Mouse (Mus musculus): ENCODE results near the gene Zfp444.
A peak's percentile ranks its signal among the peaks of the same experiment; 100 is the strongest.

DNA sequence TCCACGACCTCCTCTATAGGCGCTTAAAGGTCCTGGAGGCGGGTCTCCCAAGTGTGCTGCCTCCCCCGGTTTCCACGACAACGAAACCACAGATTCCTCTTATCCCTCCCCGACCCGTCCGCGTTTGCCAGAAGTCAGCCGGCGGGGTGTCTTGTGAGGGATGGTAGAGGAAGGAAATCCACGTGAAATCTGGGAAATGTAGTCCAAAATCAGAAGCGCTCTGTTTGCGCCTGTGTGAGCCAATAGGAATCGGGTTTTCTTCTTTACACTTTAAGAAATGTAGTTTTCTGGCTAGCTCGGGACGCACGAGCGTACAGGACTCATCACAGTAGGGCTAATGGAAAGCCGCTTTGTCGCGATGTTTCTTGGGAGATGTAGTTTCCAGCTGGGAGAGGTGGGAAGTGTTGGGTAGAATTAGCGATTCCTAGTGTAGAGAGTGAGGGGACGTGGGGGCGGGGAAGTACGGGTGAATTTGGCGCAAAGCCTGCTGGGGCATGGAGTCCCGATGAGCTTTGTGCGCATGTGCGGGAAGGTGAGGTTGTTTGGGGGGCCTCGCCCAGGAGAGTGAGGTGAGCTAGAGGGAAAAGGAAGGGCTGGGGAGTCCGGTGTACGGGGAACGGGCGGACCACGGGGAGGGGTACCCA, at the start of gene Zfp444:
- no peak for TF ChIP-seq USF1 (IDR thresholded peaks at IDR 0.05; ENCODE audit: low read depth, low read length)
- peak; percentile 95 for TF ChIP-seq HCFC1 (IDR thresholded peaks at IDR 0.05; ENCODE audit: low read depth, low read length)
- no peak for TF ChIP-seq CTCF (IDR thresholded peaks at IDR 0.05 in 2 of 3, conservative IDR thresholded peaks at IDR 0.05 in 1 of 3; ENCODE audit: control insufficient read depth in 1 of 3, insufficient read depth in 1 of 3, low read depth in 2 of 3, low read length in 3 of 3, poor library complexity in 1 of 3, severe bottlenecking in 1 of 3)
- 0 out of 2 replicates have a peak, but pooled peaks have one; percentile 25 for TF ChIP-seq TBP (IDR thresholded peaks at IDR 0.05; ENCODE audit: low read depth, low read length)
- no peak for TF ChIP-seq CHD1 (IDR thresholded peaks at IDR 0.05; ENCODE audit: low read depth, low read length)
- TF ChIP-seq EP300 (IDR thresholded peaks at IDR 0.05; ENCODE audit: low read depth in 1 of 2, low read length in 2 of 2): no peak; a peak in 1 of 4 replicates
- TF ChIP-seq TAL1 (IDR thresholded peaks at IDR 0.05; ENCODE audit: low read length): no peak
- no peak for TF ChIP-seq MYB (IDR thresholded peaks at IDR 0.05; ENCODE audit: low read depth, low read length)
- peak; percentile 10 to 52; a peak in 1 of 4 replicates for TF ChIP-seq POLR2A (IDR thresholded peaks at IDR 0.05; ENCODE audit: control insufficient read depth in 1 of 2, insufficient read depth in 1 of 2, low read depth in 1 of 2, low read length in 2 of 2, poor library complexity in 1 of 2)
- TF ChIP-seq NRF1 (IDR thresholded peaks at IDR 0.05; ENCODE audit: insufficient read depth, low read depth, low read length, poor library complexity, severe bottlenecking): peak; percentile 87
- TF ChIP-seq SIN3A (IDR thresholded peaks at IDR 0.05; ENCODE audit: low read length): peak; percentile 86; the same call in 1 of the 2 replicates
- TF ChIP-seq MEF2A (IDR thresholded peaks at IDR 0.05; ENCODE audit: extremely low read depth, insufficient replicate concordance, low read depth, low read length, poor library complexity, severe bottlenecking): no peak
- no peak for TF ChIP-seq MYC (IDR thresholded peaks at IDR 0.05; ENCODE audit: low read depth, low read length)
- TF ChIP-seq POLR2AphosphoS2 (IDR thresholded peaks at IDR 0.05; ENCODE audit: low read length): no peak
